Mouse (Mus musculus): Measurements from ENCODE around the gene Pdia6.

Pdia6 gene

GRCm38 (mm10) chr12:17266673-17266990, 287 bp downstream of the Pdia6 start:
- no peak for DNase-seq

GRCm38 (mm10) chr12:17267316-17267715, 971 bp downstream of the Pdia6 start:
- no peak for DNase-seq

- DNase-seq = peak; percentile 84
These were observed 4.9 kb downstream of the Pdia6 start for GRCm38 (mm10) chr12:17271272-17271671.

GRCm38 (mm10) chr12:17273841-17274240, 7.5 kb downstream of the Pdia6 start:
- no peak for DNase-seq

GRCm38 (mm10) chr12:17288496-17288895, 22.2 kb downstream of the Pdia6 start:
- no peak for DNase-seq

GRCm38 (mm10) chr12:17289060-17289459, 22.7 kb downstream of the Pdia6 start:
- DNase-seq = no peak

GRCm38 (mm10) chr12:17289913-17290312, 23.6 kb downstream of the Pdia6 start:
- DNase-seq = no peak

GRCm38 (mm10) chr12:17290569-17290968, 24.2 kb downstream of the Pdia6 start:
- no peak for DNase-seq

- no peak for DNase-seq
These were observed 30.6 kb downstream of the Pdia6 start for GRCm38 (mm10) chr12:17296899-17297298.

GRCm38 (mm10) chr12:17299902-17300301, 33.6 kb downstream of the Pdia6 start:
- no peak for DNase-seq

GRCm38 (mm10) chr12:17305445-17305844, 39.1 kb downstream of the Pdia6 start:
- no peak for DNase-seq

- no peak for DNase-seq
These were observed 41.9 kb downstream of the Pdia6 start for GRCm38 (mm10) chr12:17308246-17308645.

GRCm38 (mm10) chr12:17310852-17311839, 44.8 kb downstream of the Pdia6 start:
- no peak for DNase-seq

GRCm38 (mm10) chr12:17316096-17316495, 49.8 kb downstream of the Pdia6 start:
- DNase-seq = no peak

GRCm38 (mm10) chr12:17317970-17318369, 51.6 kb downstream of the Pdia6 start:
- no peak for DNase-seq

- no peak for DNase-seq
These were observed 52.1 kb downstream of the Pdia6 start for GRCm38 (mm10) chr12:17318453-17318852.

GRCm38 (mm10) chr12:17324549-17325470, 58.5 kb downstream of the Pdia6 start:
- DNase-seq = peak; percentile 14

- DNase-seq = no peak
These were observed 62.9 kb downstream of the Pdia6 start, which contains the start of gene Atp6v1c2 for GRCm38 (mm10) chr12:17329259-17329658. Gene Atp6v1c2 (minus strand): TSS chr12:17329359.

GRCm38 (mm10) chr12:17333459-17333858, 67.1 kb downstream of the Pdia6 start:
- no peak for DNase-seq

All from thymus, postnatal 4 days (tissue).